Mouse (Mus musculus) megakaryocyte, embryonic 14.5 days (primary cell): ENCODE measurements around the gene Kctd8.

Experiments
- FLI1 ChIP-seq: IDR thresholded peaks from 2 replicates; pipeline ENCODE4 v1.6.1; 2012; ENCODE audit warnings: low read length, inconsistent platforms, mixed read lengths
- GATA1 ChIP-seq: IDR thresholded peaks from 3 replicates; pipeline ENCODE4 v1.6.1; 2012; ENCODE audit warnings: mixed read lengths, low read length, inconsistent platforms, borderline replicate concordance

DNA sequence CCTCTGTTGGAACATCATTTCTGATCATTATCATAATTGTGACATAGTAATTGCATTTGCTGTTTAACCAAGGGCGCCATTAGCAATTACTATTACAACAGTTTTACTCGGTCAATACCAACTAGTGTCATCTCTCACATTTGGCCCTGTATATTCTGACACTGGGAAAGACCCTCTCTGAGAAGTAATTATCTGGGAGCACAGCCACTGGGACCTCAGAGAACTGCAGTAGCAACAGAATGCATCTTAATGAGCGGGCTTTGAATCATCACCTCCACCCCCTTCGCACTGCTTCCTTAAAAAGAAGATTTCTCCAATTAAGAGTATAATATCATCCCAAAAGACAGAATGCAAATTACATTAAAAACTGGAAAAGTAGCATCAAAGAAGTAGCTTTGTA, 200.4 kb downstream of the Kctd8 start:
- TF ChIP-seq GATA1 (no peak), FLI1 (no peak)
